Mouse (Mus musculus): ENCODE results near the gene Msmo1. TPM values are rescaled to one million over a fixed set of nuclear protein-coding genes. Genes with fewer than 3 reads are reported as not detected.

Gene Msmo1
- total and polyA plus RNA-seq, 3 experiments = 50.6 to 359 (median 107) TPM

DNA sequence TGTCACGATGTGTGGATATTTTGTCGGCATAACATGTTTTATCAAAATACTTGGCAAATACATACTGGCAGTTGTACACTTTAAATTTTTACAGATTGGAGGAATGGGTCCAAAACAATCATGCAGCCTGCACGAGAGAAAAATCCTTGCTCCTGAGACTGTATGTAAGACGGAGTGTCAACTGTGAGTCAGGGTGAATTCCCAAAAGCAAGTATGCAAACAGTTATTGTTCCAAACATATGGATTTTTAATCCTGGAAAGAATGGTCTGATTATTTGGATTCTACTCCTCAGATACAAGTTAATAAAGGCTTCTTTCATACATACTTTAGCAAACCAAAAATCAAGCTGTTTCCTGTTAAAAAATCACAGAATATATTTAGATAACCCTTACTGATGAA is 44.9 kb downstream of the Msmo1 start:
- no peaks in the 10 kb centered on the region for H3K27me3 ChIP-seq (replicated peaks)
- no peak overlapping the region for H3K27ac ChIP-seq (ENCODE audit: insufficient read depth, low read depth)
- in situ Hi-C loops (cut with MboI; ENCODE audit: low pct_ligation_motif_present, low pct_unique_long_range_greater_than_20kb, low sequenced_read_pairs) = no loop called here
- H3K9ac ChIP-seq (ENCODE audit: insufficient read depth, low read depth) = no peak overlapping the region
- H3K36me3 ChIP-seq (replicated peaks in 1 of 2; ENCODE audit: control insufficient read depth in 1 of 2, insufficient read depth in 1 of 2, low read length in 1 of 2) = no peaks in the 10 kb centered on the region
- no peaks in the 10 kb centered on the region for H3K9me3 ChIP-seq (replicated peaks; ENCODE audit: low read length)
- H3K79me2 ChIP-seq (replicated peaks; ENCODE audit: control insufficient read depth, extremely low read depth, insufficient read depth, poor library complexity, severe bottlenecking) = no peaks in the 10 kb centered on the region
- H3K4me3 ChIP-seq (replicated peaks in 1 of 3; ENCODE audit: low read depth in 2 of 3, low read length in 2 of 3, poor library complexity in 1 of 3) = no peak overlapping the region
- H3K4me2 ChIP-seq (ENCODE audit: insufficient read depth, low read depth, poor library complexity, severe bottlenecking) = no peak overlapping the region
- no peak for TF ChIP-seq MYC (IDR thresholded peaks at IDR 0.05; ENCODE audit: low read depth, low read length)
- no peak for TF ChIP-seq JUND (conservative IDR thresholded peaks at IDR 0.05; ENCODE audit: low read depth, low read length)
- no peaks in the 10 kb centered on the region for H3K4me1 ChIP-seq (ENCODE audit: control insufficient read depth in 1 of 2, insufficient read depth in 2 of 2)
- dilution Hi-C loops (cut with MboI; ENCODE audit: extremely low pct_ligation_motif_present, extremely low pct_unique_long_range_greater_than_20kb, low sequenced_read_pairs) = no loop called here
- DNase-seq (ENCODE audit: extremely low read depth) = no peak

DNA sequence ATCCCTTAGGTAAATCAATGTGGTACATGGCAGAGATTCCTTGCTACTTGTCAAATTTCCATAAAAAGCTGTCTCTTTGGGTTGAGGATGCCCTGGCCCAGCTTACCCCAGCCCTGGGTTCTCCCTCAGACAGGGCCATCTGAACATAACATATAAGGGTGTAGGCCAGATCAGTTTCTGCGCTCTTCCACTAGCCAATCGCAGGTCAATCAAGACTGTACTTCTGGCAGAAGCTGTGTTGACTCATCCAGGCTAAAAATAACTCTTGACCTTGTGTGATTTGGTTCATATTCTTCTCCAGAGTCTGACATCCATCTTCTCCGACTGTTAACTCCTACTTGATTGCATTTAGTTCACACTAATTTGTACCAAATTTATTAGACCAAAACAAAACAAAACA is 45.4 kb downstream of the Msmo1 start:
- Histone ChIP-seq H3K9me3 (replicated peaks; ENCODE audit: low read length) (no peaks in the 10 kb centered on the region), H3K4me1 (ENCODE audit: control insufficient read depth in 1 of 2, insufficient read depth in 2 of 2) (no peaks in the 10 kb centered on the region), H3K36me3 (replicated peaks in 1 of 2; ENCODE audit: control insufficient read depth in 1 of 2, insufficient read depth in 1 of 2, low read length in 1 of 2) (no peaks in the 10 kb centered on the region), H3K79me2 (replicated peaks; ENCODE audit: control insufficient read depth, extremely low read depth, insufficient read depth, poor library complexity, severe bottlenecking) (no peaks in the 10 kb centered on the region), H3K27me3 (replicated peaks) (no peaks in the 10 kb centered on the region), H3K4me2 (ENCODE audit: insufficient read depth, low read depth, poor library complexity, severe bottlenecking) (no peak overlapping the region), H3K9ac (ENCODE audit: insufficient read depth, low read depth) (no peak overlapping the region), H3K27ac (ENCODE audit: insufficient read depth, low read depth) (no peak overlapping the region), H3K4me3 (replicated peaks in 1 of 3; ENCODE audit: low read depth in 2 of 3, low read length in 2 of 3, poor library complexity in 1 of 3) (no peak overlapping the region)
- TF ChIP-seq RCOR1 (conservative IDR thresholded peaks at IDR 0.05; ENCODE audit: low read depth, low read length) (no peak), CHD2 (IDR thresholded peaks at IDR 0.05; ENCODE audit: low read length) (no peak), UBTF (IDR thresholded peaks at IDR 0.05; ENCODE audit: low read depth, low read length) (no peak), ZC3H11A (IDR thresholded peaks at IDR 0.05; ENCODE audit: low read depth, low read length) (no peak), PAX5 (IDR thresholded peaks at IDR 0.05; ENCODE audit: low read length) (no peak), MAX (IDR thresholded peaks at IDR 0.05; ENCODE audit: low read length) (no peak), TBP (conservative IDR thresholded peaks at IDR 0.05; ENCODE audit: low read depth, low read length) (no peak), SMC3 (IDR thresholded peaks at IDR 0.05; ENCODE audit: low read depth, low read length) (no peak), GABPA (IDR thresholded peaks at IDR 0.05; ENCODE audit: insufficient replicate concordance, low read depth, low read length) (no peak), TCF12 (IDR thresholded peaks at IDR 0.05; ENCODE audit: low read depth, low read length) (no peak), MAZ (IDR thresholded peaks at IDR 0.05; ENCODE audit: low read depth, low read length) (no peak), CHD1 (IDR thresholded peaks at IDR 0.05; ENCODE audit: low read depth, low read length) (no peak), POLR2AphosphoS2 (IDR thresholded peaks at IDR 0.05; ENCODE audit: low read depth, low read length) (no peak), ETS1 (conservative IDR thresholded peaks at IDR 0.05; ENCODE audit: low read depth, low read length) (no peak), E2F4 (IDR thresholded peaks at IDR 0.05; ENCODE audit: insufficient replicate concordance, low read depth, low read length) (no peak), KAT2A (IDR thresholded peaks at IDR 0.05; ENCODE audit: insufficient replicate concordance, low read length) (no peak), NRF1 (IDR thresholded peaks at IDR 0.05; ENCODE audit: low read depth, low read length) (no peak), BHLHE40 (IDR thresholded peaks at IDR 0.05; ENCODE audit: low read depth, low read length) (no peak), NELFE (IDR thresholded peaks at IDR 0.05; ENCODE audit: low read depth, low read length) (no peak), IRF4 (IDR thresholded peaks at IDR 0.05; ENCODE audit: low read depth, low read length) (no peak)
- in situ Hi-C loops (cut with MboI; ENCODE audit: low pct_ligation_motif_present, low pct_unique_long_range_greater_than_20kb, low sequenced_read_pairs) = no loop called here
- dilution Hi-C loops (cut with MboI; ENCODE audit: extremely low pct_ligation_motif_present, extremely low pct_unique_long_range_greater_than_20kb, low sequenced_read_pairs) = no loop called here
- DNase-seq (ENCODE audit: extremely low read depth) = no peak

Data from CH12.LX (cell line).